Mouse (Mus musculus): ENCODE results near the gene Sema4d.

Gene Sema4d

GRCm38 (mm10) chr13:51753802-51754444, 39.6 kb downstream of the Sema4d start:
- no peak for DNase-seq (ENCODE audit: low spot score)

GRCm38 (mm10) chr13:51753168-51753465, 40.4 kb downstream of the Sema4d start:
- DNase-seq (ENCODE audit: low spot score) = no peak

GRCm38 (mm10) chr13:51752346-51753167, 41.0 kb downstream of the Sema4d start:
- no peak for DNase-seq (ENCODE audit: low spot score)

- DNase-seq (ENCODE audit: low spot score) = no peak
Measured at GRCm38 (mm10) chr13:51749578-51750345, 43.8 kb downstream of the Sema4d start.

- peak; percentile 51 for DNase-seq (ENCODE audit: low spot score)
Measured at GRCm38 (mm10) chr13:51748009-51748552, 45.5 kb downstream of the Sema4d start.

GRCm38 (mm10) chr13:51747069-51747468, 46.5 kb downstream of the Sema4d start:
- no peak for DNase-seq (ENCODE audit: low spot score)

- no peak for DNase-seq (ENCODE audit: low spot score)
Measured at GRCm38 (mm10) chr13:51745862-51746261, 47.7 kb downstream of the Sema4d start.

- no peak for DNase-seq (ENCODE audit: low spot score)
Measured at GRCm38 (mm10) chr13:51743855-51744254, 49.7 kb downstream of the Sema4d start.

GRCm38 (mm10) chr13:51742551-51743052, 50.9 kb downstream of the Sema4d start:
- DNase-seq (ENCODE audit: low spot score) = no peak

- no peak for DNase-seq (ENCODE audit: low spot score)
Measured at GRCm38 (mm10) chr13:51740776-51741175, 52.8 kb downstream of the Sema4d start.

GRCm38 (mm10) chr13:51739713-51740112, 53.8 kb downstream of the Sema4d start:
- DNase-seq (ENCODE audit: low spot score) = no peak

- no peak for DNase-seq (ENCODE audit: low spot score)
Measured at GRCm38 (mm10) chr13:51738531-51739117, 54.9 kb downstream of the Sema4d start.

- DNase-seq (ENCODE audit: low spot score) = no peak
Measured at GRCm38 (mm10) chr13:51737949-51738513, 55.5 kb downstream of the Sema4d start.

GRCm38 (mm10) chr13:51737033-51737948, 56.3 kb downstream of the Sema4d start:
- no peak for DNase-seq (ENCODE audit: low spot score)

- no peak for DNase-seq (ENCODE audit: low spot score)
Measured at GRCm38 (mm10) chr13:51736007-51736911, 57.3 kb downstream of the Sema4d start.

- DNase-seq (ENCODE audit: low spot score) = no peak
Measured at GRCm38 (mm10) chr13:51734556-51734955, 59.0 kb downstream of the Sema4d start.

GRCm38 (mm10) chr13:51732097-51732664, 61.4 kb downstream of the Sema4d start:
- no peak for DNase-seq (ENCODE audit: low spot score)

- no peak for DNase-seq (ENCODE audit: low spot score)
Measured at GRCm38 (mm10) chr13:51731474-51731873, 62.1 kb downstream of the Sema4d start.

GRCm38 (mm10) chr13:51729887-51730361, 63.6 kb downstream of the Sema4d start:
- no peak for DNase-seq (ENCODE audit: low spot score)
